Mouse (Mus musculus) Muller cell, postnatal 12 days (primary cell): Measurements from ENCODE around the gene Agbl4.

Experiments used
- DNase-seq: peaks from one replicate; pipeline ENCODE4 v3.0.0-alpha.2; 2015; ENCODE audit errors: inconsistent ontology term

Gene Agbl4

GRCm38 (mm10) chr4:111495949-111496348, 1098.5 kb downstream of the Agbl4 start:
- peak; percentile 31 for DNase-seq

- DNase-seq = no peak
Measured at GRCm38 (mm10) chr4:111498751-111499150, 1101.3 kb downstream of the Agbl4 start.

GRCm38 (mm10) chr4:111501441-111501840, 1104.0 kb downstream of the Agbl4 start:
- DNase-seq = no peak

- DNase-seq = no peak
Measured at GRCm38 (mm10) chr4:111502965-111503727, 1105.7 kb downstream of the Agbl4 start.

DNA sequence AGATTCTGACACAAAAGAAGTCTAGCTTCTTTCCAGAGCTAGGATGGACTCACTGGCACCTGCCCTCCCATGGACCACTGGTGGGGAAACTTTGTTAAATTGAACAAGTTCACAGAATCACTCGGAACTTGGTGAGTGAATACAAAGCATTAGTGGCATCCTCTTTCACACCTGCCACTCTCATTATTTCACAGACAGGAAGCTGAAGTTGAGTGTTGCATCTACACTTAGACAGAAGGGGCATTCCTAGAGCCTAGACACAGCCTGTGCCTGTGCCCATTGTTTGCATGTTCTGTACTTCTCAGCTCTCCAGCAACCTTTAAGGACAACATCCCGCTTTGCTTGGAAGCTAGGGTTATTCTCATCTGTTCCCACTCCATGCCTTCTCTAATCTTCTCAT, 1107.5 kb downstream of the Agbl4 start:
- DNase-seq = no peak

DNA sequence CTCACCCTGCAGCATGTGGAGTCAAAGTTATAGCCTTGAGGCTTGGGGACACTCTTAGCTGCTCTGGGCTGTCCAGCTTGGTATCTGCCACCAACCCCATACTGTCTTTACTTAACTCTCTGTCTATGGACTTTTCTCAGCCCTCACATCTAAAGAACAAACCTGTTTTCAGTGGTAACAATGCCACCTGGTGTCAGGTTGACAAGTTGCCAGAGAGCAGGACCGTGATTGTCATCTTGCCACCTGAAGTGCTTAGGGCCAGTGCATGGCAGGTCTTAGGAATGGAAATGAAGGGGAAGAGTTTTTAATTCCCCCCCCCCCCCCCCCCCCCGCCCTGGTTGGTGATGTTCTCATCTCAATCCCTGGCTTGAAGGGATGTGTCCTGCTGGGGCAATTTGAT, 1112.7 kb downstream of the Agbl4 start:
- no peak for DNase-seq

DNA sequence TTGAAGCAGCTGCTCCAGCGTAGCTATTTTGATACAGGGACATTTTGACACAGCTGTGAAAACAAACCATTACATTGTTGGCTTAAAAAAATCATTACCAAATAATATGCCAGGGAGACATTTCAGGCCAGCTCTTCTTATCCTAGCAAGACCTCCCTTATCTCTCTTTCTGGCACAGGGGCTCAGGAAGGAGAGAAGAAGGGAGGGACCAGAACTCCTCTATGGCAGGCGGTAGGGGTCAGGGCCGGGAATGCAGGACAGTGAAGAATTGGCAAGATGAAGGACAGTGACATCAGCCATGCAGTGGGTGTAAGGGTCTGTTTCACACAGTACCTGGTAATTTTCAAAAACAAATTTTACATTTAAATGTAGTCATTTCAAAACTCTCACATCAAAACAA, 1116.5 kb downstream of the Agbl4 start:
- no peak for DNase-seq

DNA sequence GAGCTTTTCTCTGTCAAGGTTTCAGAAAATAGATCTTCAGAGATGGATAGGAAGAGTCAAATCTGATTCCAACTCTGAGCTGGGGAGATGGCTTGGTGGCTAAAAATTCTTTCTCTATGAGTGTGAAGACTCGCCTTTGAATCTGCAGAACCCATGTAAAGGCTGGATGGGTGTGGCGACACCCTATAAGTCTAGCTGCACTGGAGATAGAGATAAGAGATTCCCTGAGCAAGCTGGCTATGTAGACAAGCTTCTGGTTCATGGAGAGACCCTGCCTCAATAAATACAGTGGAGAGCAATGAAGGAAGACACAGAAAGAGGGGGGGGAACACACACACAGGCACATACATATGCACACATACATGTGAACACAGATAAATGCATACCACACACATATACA, 1118.7 kb downstream of the Agbl4 start:
- no peak for DNase-seq

DNA sequence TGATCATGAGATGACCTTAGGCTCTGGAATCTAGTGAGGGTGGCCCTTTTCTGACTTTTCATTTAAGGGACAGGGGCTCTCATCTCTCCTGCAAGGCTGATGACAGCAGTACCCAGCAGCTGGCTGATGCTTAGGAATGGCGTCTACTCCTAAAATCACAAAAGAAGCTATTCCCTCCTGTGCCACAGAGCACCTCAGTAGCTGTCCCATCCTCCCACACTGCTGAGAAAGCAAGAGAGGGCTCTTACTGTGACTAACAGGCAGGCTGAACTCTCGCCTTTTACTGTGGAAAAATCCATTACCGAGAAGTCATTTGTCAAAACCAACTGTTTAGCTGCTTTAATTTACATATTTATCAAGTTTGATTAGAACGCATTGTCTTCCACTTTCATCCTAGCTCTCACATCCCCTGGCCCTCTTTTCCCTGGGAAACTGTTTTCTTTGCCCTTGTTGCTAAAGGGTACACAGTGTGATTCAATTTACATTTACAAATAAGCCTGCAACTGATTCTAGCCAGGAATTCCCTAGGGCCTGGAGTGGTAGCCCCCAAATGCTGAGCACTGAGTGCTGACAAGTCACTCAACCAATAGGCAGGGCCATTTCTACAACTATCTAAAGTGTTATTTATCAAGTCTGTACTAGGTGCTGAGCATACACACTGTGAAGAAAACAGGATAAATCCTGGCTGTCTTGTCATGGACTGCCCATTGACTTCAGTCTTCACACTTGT, 1119.8 kb downstream of the Agbl4 start:
- no peak for DNase-seq

GRCm38 (mm10) chr4:111518191-111518590, 1120.7 kb downstream of the Agbl4 start:
- no peak for DNase-seq

DNA sequence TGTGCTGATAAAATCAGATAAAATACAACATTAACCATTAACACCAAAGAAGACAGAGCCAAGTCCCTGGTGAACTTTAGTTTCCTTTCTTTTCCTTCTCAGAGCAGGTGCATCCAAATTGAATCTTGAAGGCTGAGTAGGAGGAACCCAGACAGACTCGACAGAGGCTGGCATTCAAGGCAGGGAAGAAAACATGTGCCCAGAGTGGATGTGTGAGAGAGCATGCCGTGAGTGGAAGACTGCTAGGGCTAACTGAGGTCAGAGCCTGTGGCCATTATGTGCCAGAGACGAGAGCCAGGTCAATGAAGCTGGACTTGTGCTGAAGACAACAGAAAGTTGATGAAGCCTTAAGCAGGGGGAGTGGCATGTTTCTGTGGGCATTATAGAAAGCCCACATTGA, 1121.8 kb downstream of the Agbl4 start:
- no peak for DNase-seq

- DNase-seq = no peak
Measured at GRCm38 (mm10) chr4:111520006-111520405, 1122.5 kb downstream of the Agbl4 start.

GRCm38 (mm10) chr4:111522974-111523373, 1125.5 kb downstream of the Agbl4 start:
- no peak for DNase-seq

DNA sequence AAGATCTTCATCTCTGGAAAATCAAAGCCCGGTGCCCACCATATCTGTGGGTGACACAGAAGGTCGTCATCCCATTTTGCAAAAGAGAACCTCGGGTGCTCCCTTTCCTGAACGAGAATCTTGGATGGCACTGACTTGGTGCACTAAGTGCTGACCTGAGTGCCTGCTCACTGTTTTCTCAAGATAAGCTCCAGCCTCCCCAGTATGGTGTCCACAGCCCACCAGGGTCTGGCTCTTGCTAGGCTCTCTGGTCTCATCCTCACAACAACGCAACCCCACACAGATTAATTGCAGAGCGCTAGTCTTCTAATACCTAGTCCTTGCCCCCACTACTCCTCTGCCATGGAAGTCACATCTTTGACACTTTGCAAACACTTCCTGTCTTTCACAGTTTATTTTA, 1131.5 kb downstream of the Agbl4 start:
- DNase-seq = no peak

GRCm38 (mm10) chr4:111529996-111530395, 1132.5 kb downstream of the Agbl4 start:
- no peak for DNase-seq

DNA sequence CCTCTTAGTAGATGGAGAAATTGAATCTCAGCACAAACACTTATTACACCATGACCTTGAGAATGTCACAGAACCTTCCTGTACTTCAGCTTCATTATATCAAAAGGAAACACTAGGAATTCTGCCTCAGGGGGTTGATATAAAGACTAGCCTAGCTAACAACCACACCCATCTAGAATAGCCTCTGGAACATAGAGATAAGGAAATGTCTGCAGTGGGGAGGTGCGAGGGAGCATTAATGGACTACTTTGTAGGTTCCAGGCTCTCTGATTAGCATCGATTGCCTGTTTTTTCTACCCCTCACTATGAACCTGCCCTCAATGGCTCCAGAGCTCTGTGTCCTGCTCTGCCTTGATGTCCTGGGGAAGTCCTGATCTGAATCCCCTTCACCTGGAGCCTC, 1133.1 kb downstream of the Agbl4 start:
- no peak for DNase-seq

DNA sequence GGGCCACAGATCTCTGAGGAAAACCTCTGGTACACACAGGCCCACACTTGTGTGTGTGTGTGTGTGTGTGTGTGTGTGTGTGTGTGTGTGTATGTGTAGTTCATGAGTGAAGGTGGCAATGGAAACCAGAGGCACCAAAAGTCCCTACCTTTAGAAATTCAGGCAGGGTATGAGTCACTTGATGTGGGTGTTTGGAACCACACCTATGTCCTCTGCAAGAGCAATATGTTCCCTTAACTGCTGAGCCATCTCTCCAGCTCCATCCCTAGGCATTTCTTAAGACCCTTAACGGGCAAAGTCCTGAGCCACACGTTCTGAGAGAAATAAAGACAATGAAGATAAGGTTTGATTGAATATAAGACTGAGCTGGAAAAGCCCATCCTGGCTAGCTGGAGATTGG, 1147.2 kb downstream of the Agbl4 start:
- no peak for DNase-seq

- peak; percentile 69 for DNase-seq
Measured at GRCm38 (mm10) chr4:111546009-111546408, 1148.5 kb downstream of the Agbl4 start.

GRCm38 (mm10) chr4:111555426-111555825, 1158.0 kb downstream of the Agbl4 start:
- peak; percentile 48 for DNase-seq

DNA sequence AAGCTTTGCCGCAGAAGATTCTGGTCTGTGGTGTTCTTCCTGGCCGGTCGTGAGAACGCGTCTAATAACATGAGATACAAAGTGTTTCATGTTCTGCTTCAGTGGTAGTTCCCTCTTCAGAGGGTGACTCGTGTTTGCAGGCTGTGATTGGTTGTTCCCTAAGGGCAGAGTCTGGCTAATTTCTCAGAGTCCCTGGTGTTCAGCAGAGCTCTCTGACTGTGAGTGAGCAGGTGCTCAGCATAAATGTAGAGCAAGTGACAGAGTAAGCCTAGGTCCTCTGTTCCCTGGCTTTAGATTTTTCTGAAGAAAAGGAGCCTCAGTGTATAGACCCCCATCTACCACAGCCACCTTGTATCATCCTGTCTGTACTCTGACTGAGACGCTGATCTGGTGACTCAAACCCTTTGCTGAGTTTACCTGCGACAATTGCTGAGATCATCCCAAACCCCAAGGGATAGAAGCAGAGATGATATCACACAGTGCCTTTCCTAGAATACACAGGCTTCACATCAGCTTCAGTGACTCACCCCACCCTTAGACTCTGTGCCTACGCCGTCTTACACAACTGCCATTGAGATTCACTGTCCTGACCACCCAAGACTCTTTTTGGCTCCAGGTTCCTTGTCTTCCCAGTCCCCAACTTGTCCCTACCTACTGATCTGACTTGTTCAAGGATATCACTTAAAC, 1179.8 kb downstream of the Agbl4 start:
- DNase-seq = no peak

- no peak for DNase-seq
Measured at GRCm38 (mm10) chr4:111579115-111579862, 1181.8 kb downstream of the Agbl4 start.

GRCm38 (mm10) chr4:111579863-111580224, 1182.4 kb downstream of the Agbl4 start:
- DNase-seq = no peak
